Mouse (Mus musculus) cerebellum, adult 2 months (tissue): ENCODE data around the gene Arl8b.

Source experiments
- CTCF ChIP-seq: fragments of 200-500 bp; IDR thresholded peaks from 2 replicates; pipeline ENCODE4 v1.5.1; 2011; ENCODE audit warnings: low read depth, mild to moderate bottlenecking, control low read depth, low read length, moderate library complexity, borderline replicate concordance; ENCODE audit not compliant: insufficient read depth
- POLR2A ChIP-seq: fragments of 200-500 bp; IDR thresholded peaks from 2 replicates; pipeline ENCODE4 v1.6.1; 2011; ENCODE audit warnings: low read length, control low read depth, borderline replicate concordance; ENCODE audit not compliant: insufficient read depth

DNA sequence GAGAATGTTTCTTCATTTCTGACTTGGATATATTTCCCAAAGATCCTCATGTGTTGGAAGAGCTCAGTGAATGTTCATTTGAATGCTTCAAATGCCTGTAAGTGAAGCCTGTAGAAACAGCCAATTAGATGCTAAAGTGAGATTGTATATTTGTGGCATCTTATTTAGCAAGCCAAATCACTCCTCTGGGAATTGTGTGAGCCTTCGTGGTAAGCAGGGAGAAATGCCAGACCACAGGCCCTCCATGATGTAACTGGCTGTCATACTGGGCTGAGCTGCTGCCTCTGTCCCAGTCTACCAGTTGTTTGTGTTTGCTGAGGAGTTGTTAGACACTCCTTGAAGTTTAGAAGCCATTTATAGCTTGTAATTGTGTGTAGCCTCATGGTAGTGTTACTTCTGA is 60.8 kb downstream of the Arl8b start:
- no peak for TF ChIP-seq POLR2A
- no peak for TF ChIP-seq CTCF
